Mouse (Mus musculus) hindbrain, embryonic 12.5 days (tissue): ENCODE measurements around the gene Ddx5. TPM values are rescaled to one million over a fixed set of nuclear protein-coding genes. Genes with fewer than 3 reads are reported as not detected.
A peak's percentile ranks its signal among the peaks of the same experiment; 100 is the strongest.
"Not testable (repeated sequence)": the region's sequence is repeated elsewhere in the genome, so short reads cannot be mapped to it uniquely, and the experiment has no call there.

Experiments used
- ATAC-seq: fragments of 200-750 bp; cut with Nextera tagmentation; 2 replicates; pipeline ENCODE4 v1.8.0; 2017; ENCODE audit warnings: moderate TSS enrichment; ENCODE audit not compliant: low FRiP score
- H3K27ac ChIP-seq: fragments of 300-500 bp; sonication (generic); 2 replicates; pipeline ENCODE4 v1.5.1; 2016; ENCODE audit warnings: mild to moderate bottlenecking
- H3K27me3 ChIP-seq: fragments of 300-500 bp; sonication (generic); 2 replicates; pipeline ENCODE4 v1.6.1; 2016; ENCODE audit warnings: mild to moderate bottlenecking
- H3K36me3 ChIP-seq: fragments of 300-500 bp; sonication (generic); 2 replicates; pipeline ENCODE4 v1.6.1; 2016; ENCODE audit warnings: mild to moderate bottlenecking
- H3K4me1 ChIP-seq: fragments of 300-500 bp; sonication (generic); 2 replicates; pipeline ENCODE4 v1.6.1; 2016
- H3K4me2 ChIP-seq: fragments of 300-500 bp; sonication (generic); replicated peaks from 2 replicates; pipeline ENCODE4 v1.6.1; 2016; ENCODE audit warnings: mild to moderate bottlenecking
- H3K4me3 ChIP-seq: fragments of 300-500 bp; sonication (generic); 2 replicates; pipeline ENCODE4 v1.5.1; 2016; ENCODE audit warnings: mild to moderate bottlenecking
- H3K9ac ChIP-seq: fragments of 300-500 bp; sonication (generic); 2 replicates; pipeline ENCODE4 v1.6.1; 2016; ENCODE audit warnings: mild to moderate bottlenecking, moderate library complexity
- H3K9me3 ChIP-seq: fragments of 300-500 bp; sonication (generic); replicated peaks from 2 replicates; pipeline ENCODE4 v1.6.1; 2016; ENCODE audit warnings: mild to moderate bottlenecking
- WGBS: fragments of 180-500 bp; shearing (Covaris S2); methylation state at CpG from one replicate; pipeline ENCODE4 v1.1.7; 2016; 5-methylcytosine and 5-hydroxymethylcytosine counted together
- polyA plus RNA-seq: library from polyadenylated mRNA; unstranded; fragments of >200 nt; fragmentation: Nextera tagmentation; extraction: Ambion mirVana; gene quantifications from 2 replicates; pipeline ENCODE4 v1.2.1, GENCODE M21; 2016

The Ddx5 gene
- polyA plus RNA-seq, 1 experiment from 2014 or later: 467 TPM

GRCm38 (mm10) chr11:106752103-106752502 is 36.9 kb downstream of the Ddx5 start:
- Histone ChIP-seq H3K4me1 (no peaks in the 10 kb centered on the region), H3K9ac (no peak overlapping the region), H3K9me3 (peaks cover 9% of the 10 kb centered on the region; the same call in 1 of the 2 replicates), H3K4me2 (no peak overlapping the region), H3K4me3 (no peak overlapping the region), H3K27ac (no peak overlapping the region), H3K27me3 (no peaks in the 10 kb centered on the region), H3K36me3 (no peaks in the 10 kb centered on the region)
- ATAC-seq: no peak
- 87% methylated on average over 7 of the region's 7 CpGs for WGBS

- H3K9ac ChIP-seq: no peak within 1 kb of the TSS
- ATAC-seq: no peak
- no peak within 1 kb of the TSS for H3K4me2 ChIP-seq
- no peaks in the 10 kb centered on the region for H3K4me1 ChIP-seq
- no peaks in the 10 kb centered on the region for H3K36me3 ChIP-seq
- no peak within 1 kb of the TSS for H3K27ac ChIP-seq
- 89% methylated on average over 17 of the region's 17 CpGs for WGBS
- H3K27me3 ChIP-seq: no peaks in the 10 kb centered on the region
- H3K4me3 ChIP-seq: no peak within 1 kb of the TSS
- H3K9me3 ChIP-seq: peaks cover 10% of the 10 kb centered on the region; the same call in 1 of the 2 replicates
These were observed 37.7 kb downstream of the Ddx5 start, which contains the start of gene Milr1 for GRCm38 (mm10) chr11:106751039-106752018. Milr1 (plus strand) TSS chr11:106751226.

GRCm38 (mm10) chr11:106750121-106750751 is 38.7 kb downstream of the Ddx5 start, which contains the start of gene Pecam1:
Pecam1 (minus strand) TSS chr11:106750628.
- Histone ChIP-seq H3K4me1 (no peaks in the 10 kb centered on the region), H3K4me3 (no peak within 1 kb of the TSS), H3K36me3 (no peaks in the 10 kb centered on the region), H3K9ac (no peak within 1 kb of the TSS), H3K27me3 (no peaks in the 10 kb centered on the region), H3K4me2 (no peak within 1 kb of the TSS), H3K9me3 (peaks cover 10% of the 10 kb centered on the region; the same call in 1 of the 2 replicates), H3K27ac (no peak within 1 kb of the TSS)
- WGBS: 85% methylated on average over 13 of the region's 13 CpGs
- no peak for ATAC-seq

- H3K9ac ChIP-seq, H3K27ac ChIP-seq, H3K4me2 ChIP-seq, H3K4me3 ChIP-seq, H3K27me3 ChIP-seq, ATAC-seq, H3K36me3 ChIP-seq, H3K4me1 ChIP-seq, H3K9me3 ChIP-seq: not testable (repeated sequence)
- 92% methylated on average over 7 of the region's 7 CpGs for WGBS
These were observed 39.3 kb downstream of the Ddx5 start for GRCm38 (mm10) chr11:106749557-106750120.

GRCm38 (mm10) chr11:106744949-106745348 is 44.0 kb downstream of the Ddx5 start:
- Histone ChIP-seq H3K27me3 (0 out of 2 replicates have a peak, but pooled peaks cover 4% of the 10 kb centered on the region), H3K36me3 (no peaks in the 10 kb centered on the region), H3K4me3 (no peak overlapping the region), H3K27ac (no peak overlapping the region), H3K9ac (no peak overlapping the region), H3K9me3 (peaks cover 10% of the 10 kb centered on the region; the same call in 1 of the 2 replicates), H3K4me1 (peaks cover 3% of the 10 kb centered on the region; the same call in 1 of the 2 replicates), H3K4me2 (no peak overlapping the region)
- WGBS: 91% methylated on average over 5 of the region's 5 CpGs
- no peak for ATAC-seq

- Histone ChIP-seq H3K27ac (no peak overlapping the region), H3K9me3 (peaks cover 3% of the 10 kb centered on the region; the same call in 1 of the 2 replicates), H3K36me3 (no peaks in the 10 kb centered on the region), H3K4me3 (no peak overlapping the region), H3K27me3 (peaks cover 14% of the 10 kb centered on the region; the same call in 1 of the 2 replicates), H3K9ac (no peak overlapping the region), H3K4me1 (peaks cover 6% of the 10 kb centered on the region), H3K4me2 (no peak overlapping the region)
- no peak for ATAC-seq
- 52% methylated on average over 6 of the region's 6 CpGs for WGBS
These were observed 46.6 kb downstream of the Ddx5 start for GRCm38 (mm10) chr11:106742388-106742841.

- Histone ChIP-seq H3K9me3 (no peaks in the 10 kb centered on the region), H3K36me3 (no peaks in the 10 kb centered on the region), H3K9ac (no peak overlapping the region), H3K4me1 (peaks cover 12% of the 10 kb centered on the region), H3K4me2 (no peak overlapping the region), H3K27me3 (peaks cover 14% of the 10 kb centered on the region; the same call in 1 of the 2 replicates), H3K4me3 (no peak overlapping the region), H3K27ac (no peak overlapping the region)
- no peak for ATAC-seq
- WGBS: 90% methylated on average over 3 of the region's 3 CpGs
These were observed 47.2 kb downstream of the Ddx5 start for GRCm38 (mm10) chr11:106741826-106742225.

GRCm38 (mm10) chr11:106741232-106741631 is 47.8 kb downstream of the Ddx5 start:
- H3K4me3 ChIP-seq: no peak overlapping the region
- H3K36me3 ChIP-seq: no peaks in the 10 kb centered on the region
- 0 out of 2 replicates have a peak, but pooled peaks have one; percentile 58 for ATAC-seq
- no peak overlapping the region for H3K27ac ChIP-seq
- no peak overlapping the region for H3K4me2 ChIP-seq
- WGBS: 30% methylated on average over 6 of the region's 6 CpGs
- H3K9ac ChIP-seq: no peak overlapping the region
- peaks cover 14% of the 10 kb centered on the region; the same call in 1 of the 2 replicates for H3K27me3 ChIP-seq
- H3K9me3 ChIP-seq: no peaks in the 10 kb centered on the region
- H3K4me1 ChIP-seq: peaks cover 17% of the 10 kb centered on the region

GRCm38 (mm10) chr11:106740724-106741123 is 48.3 kb downstream of the Ddx5 start:
- peaks cover 17% of the 10 kb centered on the region for H3K4me1 ChIP-seq
- ATAC-seq, H3K36me3 ChIP-seq, H3K9ac ChIP-seq, H3K4me3 ChIP-seq, H3K4me2 ChIP-seq, H3K9me3 ChIP-seq, H3K27ac ChIP-seq: not testable (repeated sequence)
- peaks cover 17% of the 10 kb centered on the region; the same call in 1 of the 2 replicates for H3K27me3 ChIP-seq
- 87% methylated on average over 5 of the region's 8 CpGs for WGBS

GRCm38 (mm10) chr11:106739116-106739515 is 49.9 kb downstream of the Ddx5 start:
- WGBS: 94% methylated on average over 2 of the region's 2 CpGs
- Histone ChIP-seq H3K4me2 (no peak overlapping the region), H3K4me3 (no peak overlapping the region), H3K27me3 (peaks cover 17% of the 10 kb centered on the region; the same call in 1 of the 2 replicates), H3K4me1 (peaks cover 17% of the 10 kb centered on the region), H3K9me3 (no peaks in the 10 kb centered on the region), H3K36me3 (no peaks in the 10 kb centered on the region), H3K9ac (no peak overlapping the region), H3K27ac (no peak overlapping the region)
- no peak for ATAC-seq

GRCm38 (mm10) chr11:106737178-106737621 is 51.8 kb downstream of the Ddx5 start:
- peak overlapping the region; percentile 13; the same call in 1 of the 2 replicates for H3K9ac ChIP-seq
- peaks cover 17% of the 10 kb centered on the region for H3K4me1 ChIP-seq
- 16% methylated on average over 12 of the region's 12 CpGs for WGBS
- H3K4me2 ChIP-seq: 0 out of 2 replicates have a peak overlapping the region, but pooled peaks have one; percentile 21
- H3K4me3 ChIP-seq: no peak overlapping the region
- H3K27ac ChIP-seq: peak overlapping the region; percentile 83
- peak; percentile 48; the same call in 1 of the 2 replicates for ATAC-seq
- H3K36me3 ChIP-seq: no peaks in the 10 kb centered on the region
- peaks cover 17% of the 10 kb centered on the region; the same call in 1 of the 2 replicates for H3K27me3 ChIP-seq
- H3K9me3 ChIP-seq: no peaks in the 10 kb centered on the region
